Mouse (Mus musculus): ENCODE results near the gene Usp42.

DNA sequence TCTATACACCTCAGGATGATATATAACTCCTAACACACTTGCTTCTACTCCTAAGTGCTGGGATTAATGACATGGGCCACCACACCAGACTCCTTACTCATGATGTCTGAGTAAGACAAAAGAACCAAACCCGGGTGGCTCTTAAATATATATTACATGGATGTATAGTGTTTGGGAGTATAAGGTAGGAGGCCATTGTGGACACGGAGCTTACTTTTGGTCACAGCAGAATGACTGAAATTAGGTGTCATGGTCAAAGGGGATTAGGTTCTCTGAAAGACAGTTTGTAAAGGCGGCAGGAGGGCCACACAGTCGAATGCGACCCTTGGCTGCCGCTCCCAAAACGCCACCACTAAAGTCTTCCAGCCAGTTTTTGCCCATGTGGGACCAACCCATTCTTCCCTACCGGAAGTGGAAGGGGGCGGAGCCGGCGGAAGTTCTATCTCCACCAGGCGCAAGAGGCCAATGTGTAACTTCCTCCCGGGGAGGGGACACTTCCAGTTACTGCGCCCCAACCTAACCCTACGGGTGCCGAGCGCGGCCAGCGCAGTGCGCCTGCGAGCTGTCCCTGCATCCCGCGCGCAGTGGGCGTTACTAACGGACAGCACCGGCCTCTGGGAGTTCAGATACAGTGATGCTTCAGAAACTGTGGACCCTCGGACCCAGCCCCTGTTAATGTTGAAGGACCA is 25.8 kb upstream of the Usp42 start:
- TF ChIP-seq CTCF (IDR thresholded peaks at IDR 0.05; ENCODE audit: low read depth): no peak
- TF ChIP-seq EP300 (IDR thresholded peaks at IDR 0.05; ENCODE audit: low read depth): no peak

Data from heart, postnatal 0 days (tissue).